8 mouse cellular contexts compared by ENCODE assay signal in the genomic region with DNA sequence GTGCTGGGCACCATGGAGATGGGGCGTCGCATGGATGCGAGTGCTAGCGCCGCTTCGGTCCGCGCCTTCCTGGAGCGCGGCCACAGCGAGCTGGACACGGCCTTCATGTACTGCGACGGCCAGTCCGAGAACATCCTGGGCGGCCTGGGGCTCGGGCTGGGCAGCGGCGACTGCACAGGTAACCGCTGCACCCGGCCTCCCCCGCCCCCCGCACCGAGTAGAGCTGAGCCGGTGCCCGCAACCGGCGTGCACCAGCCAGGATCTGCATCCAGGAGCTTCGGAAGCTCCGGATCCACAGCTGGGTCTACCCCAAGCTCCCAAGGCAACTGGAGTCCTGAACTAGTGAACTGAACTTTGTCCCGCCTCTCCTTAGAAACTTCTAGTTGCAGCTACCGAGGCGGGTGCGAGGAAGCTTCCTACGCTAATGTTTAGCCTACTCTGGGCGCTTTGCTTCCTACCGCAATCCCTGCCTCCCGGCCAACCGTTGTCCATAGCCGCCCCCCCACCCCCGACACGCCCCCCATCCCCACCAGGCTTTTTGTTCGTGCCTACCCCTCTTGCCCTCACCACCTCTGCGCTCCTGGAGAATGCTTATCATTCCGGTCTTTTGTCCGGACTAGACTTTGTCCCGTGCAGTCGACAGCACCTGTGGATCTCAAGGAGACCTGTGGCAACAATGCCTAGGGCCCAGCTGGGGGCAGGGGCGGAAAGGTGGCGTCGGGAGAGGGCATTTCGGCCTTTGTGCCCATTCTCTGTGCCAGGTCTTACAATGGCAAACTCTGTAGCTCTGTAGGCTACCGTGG. TPM values are rescaled to one million over a fixed set of nuclear protein-coding genes. Genes with fewer than 3 reads are reported as not detected.
A peak's percentile ranks its signal among the peaks of the same experiment; 100 is the strongest.
DNase-seq lines count a peak whose midpoint lies in the region; ATAC-seq and TF ChIP-seq lines count a peak whose summit lies in the region.

No protein-coding gene starts in this region.

- H3K9ac ChIP-seq in heart, embryonic 16.5 days (ENCODE audit: low read length) = peak overlapping the region; percentile 96
- H3K9ac ChIP-seq in forebrain, embryonic 14.5 days (ENCODE audit: low read length) = peak overlapping the region; percentile 87
- peak overlapping the region; percentile 79 for H3K9ac ChIP-seq in neural tube, embryonic 14.5 days (replicated peaks; ENCODE audit: low read depth, low read length)

- no peaks in the 10 kb centered on the region for H3K9me3 ChIP-seq in heart, embryonic 16.5 days (replicated peaks; ENCODE audit: control insufficient read depth, low read length)
- no peaks in the 10 kb centered on the region for H3K9me3 ChIP-seq in forebrain, embryonic 14.5 days (replicated peaks; ENCODE audit: control insufficient read depth, low read length)
- no peaks in the 10 kb centered on the region for H3K9me3 ChIP-seq in neural tube, embryonic 14.5 days (ENCODE audit: control insufficient read depth, low read length)

- H3K4me3 ChIP-seq in heart, embryonic 16.5 days (ENCODE audit: low read length) = peak overlapping the region; percentile 93
- peak overlapping the region; percentile 84 for H3K4me3 ChIP-seq in forebrain, embryonic 14.5 days (ENCODE audit: low read depth, low read length)
- H3K4me3 ChIP-seq in neural tube, embryonic 14.5 days (ENCODE audit: low read depth, low read length) = peak overlapping the region; percentile 88

- ATAC-seq in heart, embryonic 16.5 days (replicated peaks; ENCODE audit: extremely low read depth, insufficient read depth, low FRiP score) = peak; percentile 74
- ATAC-seq in Patski = peak; percentile 28
- ATAC-seq in forebrain, embryonic 14.5 days = peak; percentile 76; the same call in 1 of the 2 replicates
- peak; percentile 72 for ATAC-seq in neural tube, embryonic 14.5 days (ENCODE audit: low read depth)
- no peak for ATAC-seq in granulocyte monocyte progenitor cell, adult 5-6 weeks (replicated peaks; ENCODE audit: poor library complexity, severe bottlenecking)

- CTCF ChIA-PET in Patski (lab: Charles Lee) = interaction anchor here (0.9 to 1.9 kb wide), 8 partner anchors 11 to 225 kb away, joined by 3 to 8 read pairs (median 3); partner anchors contain the start of gene Capzb

- H3K36me3 ChIP-seq in heart, embryonic 16.5 days (ENCODE audit: control insufficient read depth, insufficient read depth) = peaks cover 9% of the 10 kb centered on the region
- H3K36me3 ChIP-seq in forebrain, embryonic 14.5 days (ENCODE audit: control insufficient read depth, insufficient read depth, low read length) = peaks cover 16% of the 10 kb centered on the region
- H3K36me3 ChIP-seq in neural tube, embryonic 14.5 days (ENCODE audit: control insufficient read depth, insufficient read depth, low read length) = peaks cover 9% of the 10 kb centered on the region; the same call in 1 of the 2 replicates

- peaks cover 17% of the 10 kb centered on the region for H3K4me1 ChIP-seq in heart, embryonic 16.5 days (ENCODE audit: control insufficient read depth, insufficient read depth, low read length)
- peaks cover 14% of the 10 kb centered on the region for H3K4me1 ChIP-seq in forebrain, embryonic 14.5 days (ENCODE audit: control insufficient read depth, insufficient read depth, low read length)
- peaks cover 15% of the 10 kb centered on the region for H3K4me1 ChIP-seq in neural tube, embryonic 14.5 days (ENCODE audit: control insufficient read depth, insufficient read depth, low read length)

- intact Hi-C loops in heart, postnatal 25 days (cut with DNase I) = loop anchor here (5.0 kb wide), 1 partner anchor 41 kb away; the partner anchor contains the start of genes Emc1, Mrto4 and Ubr4

- WGBS in heart, embryonic 16.5 days = 2% methylated on average over 53 of the region's 53 CpGs
- WGBS in forebrain, embryonic 14.5 days = under 1% methylated on average over 53 of the region's 53 CpGs
- under 1% methylated on average over 51 of the region's 53 CpGs for WGBS in neural tube, embryonic 14.5 days

- TF ChIP-seq CTCF in Patski (IDR thresholded peaks at IDR 0.05) = no peak

- peak overlapping the region; percentile 99 for H3K4me2 ChIP-seq in heart, embryonic 16.5 days (ENCODE audit: low read depth, low read length)
- H3K4me2 ChIP-seq in forebrain, embryonic 14.5 days (ENCODE audit: low read length) = peak overlapping the region; percentile 95
- H3K4me2 ChIP-seq in neural tube, embryonic 14.5 days (ENCODE audit: low read depth, low read length) = peak overlapping the region; percentile 97

- no peak for DNase-seq in heart, postnatal 25 days (ENCODE audit: low spot score)
- DNase-seq in Patski (ENCODE audit: low read depth, low spot score) = no peak
- peak; percentile 44 for DNase-seq in forebrain, embryonic 14.5 days (ENCODE audit: low spot score)
- peak; percentile 66 to 67 for DNase-seq in kidney, postnatal 36 days
- no peak for DNase-seq in layer of hippocampus, postnatal 25 days (ENCODE audit: extremely low spot score in 1 of 2, low spot score in 1 of 2)

- in situ Hi-C loops in Patski (cut with MboI; ENCODE audit: low pct_unique_long_range_greater_than_20kb) = no loop called here

- POLR2A ChIA-PET in Patski (lab: Charles Lee) = interaction anchor here (0.5 to 1.4 kb wide), 3 partner anchors 16 to 54 kb away, joined by 3 read pairs; no protein-coding TSS in a partner anchor

- H3K27me3 ChIP-seq in heart, embryonic 16.5 days (ENCODE audit: control insufficient read depth, insufficient read depth, low read length) = peaks cover 2% of the 10 kb centered on the region; the same call in 1 of the 2 replicates
- H3K27me3 ChIP-seq in Patski = no peaks in the 10 kb centered on the region
- H3K27me3 ChIP-seq in forebrain, embryonic 14.5 days (replicated peaks; ENCODE audit: control insufficient read depth, insufficient read depth, low read length) = no peaks in the 10 kb centered on the region
- no peaks in the 10 kb centered on the region for H3K27me3 ChIP-seq in neural tube, embryonic 14.5 days (ENCODE audit: control insufficient read depth, insufficient read depth, low read length)

- peak overlapping the region; percentile 73 for H3K27ac ChIP-seq in heart, embryonic 16.5 days (ENCODE audit: low read length)
- H3K27ac ChIP-seq in forebrain, embryonic 14.5 days (ENCODE audit: low read depth, low read length) = 0 out of 2 replicates have a peak overlapping the region, but pooled peaks have one; percentile 33
- peak overlapping the region; percentile 49 for H3K27ac ChIP-seq in neural tube, embryonic 14.5 days (ENCODE audit: low read depth, low read length)

RNA-seq across cellular contexts. Expression of gene Akr7a5, which starts 0.6 kb away (rescaled TPM):
- 72.1 and 74.5 TPM in 2 replicates for polyA plus RNA-seq in heart, embryonic 16.5 days (2015; fragmentation: Nextera tagmentation; extraction: Ambion mirVana)
- 10 to 100 TPM; 42.6 to 46.8 TPM for total RNA-seq in heart, postnatal 25 days (2021)
- 131 TPM for polyA plus RNA-seq in Patski (2021)
- 56.6 and 59.4 TPM in 2 replicates for polyA plus RNA-seq in forebrain, embryonic 14.5 days (2014; fragmentation: Nextera tagmentation; extraction: Ambion mirVana)
- polyA plus RNA-seq in neural tube, embryonic 14.5 days (2014; fragmentation: Nextera tagmentation; extraction: Ambion mirVana) = 52.8 and 55.5 TPM in 2 replicates
- 10 to 100 TPM; 30.5 to 37.9 TPM for total RNA-seq in layer of hippocampus, postnatal 25 days (2021)
- 16.6 and 25.0 TPM in 2 replicates for total RNA-seq in granulocyte monocyte progenitor cell, adult 5-6 weeks (2014; fragmentation: Nextera tagmentation)
- total RNA-seq in granulocyte monocyte progenitor cell, adult 5-6 weeks (2017) = 5.9 and 12.2 TPM in 2 replicates

RNA-seq across cellular contexts. Expression of gene Pqlc2, which starts 0.6 kb away (rescaled TPM):
- polyA plus RNA-seq in heart, embryonic 16.5 days (2015; fragmentation: Nextera tagmentation; extraction: Ambion mirVana) = 8.9 and 9.3 TPM in 2 replicates
- total RNA-seq in heart, postnatal 25 days (2021) = 1 to 10 TPM; 6.4 to 6.6 TPM
- 9.9 TPM for polyA plus RNA-seq in Patski (2021)
- 8.9 and 10.5 TPM in 2 replicates for polyA plus RNA-seq in forebrain, embryonic 14.5 days (2014; fragmentation: Nextera tagmentation; extraction: Ambion mirVana)
- 12.7 and 16.2 TPM in 2 replicates for polyA plus RNA-seq in neural tube, embryonic 14.5 days (2014; fragmentation: Nextera tagmentation; extraction: Ambion mirVana)
- total RNA-seq in layer of hippocampus, postnatal 25 days (2021) = 10 to 100 TPM; 11.6 to 12.3 TPM
- total RNA-seq in granulocyte monocyte progenitor cell, adult 5-6 weeks (2014; fragmentation: Nextera tagmentation) = 5.4 and 7.7 TPM in 2 replicates
- total RNA-seq in granulocyte monocyte progenitor cell, adult 5-6 weeks (2017) = 2.3 and 3.5 TPM in 2 replicates

RNA-seq across cellular contexts. Expression of gene Mrto4, which starts 41.3 kb away (rescaled TPM):
- polyA plus RNA-seq in heart, embryonic 16.5 days (2015; fragmentation: Nextera tagmentation; extraction: Ambion mirVana) = 68.7 and 72.9 TPM in 2 replicates
- 10 to 100 TPM; 30.1 to 30.5 TPM for total RNA-seq in heart, postnatal 25 days (2021)
- polyA plus RNA-seq in Patski (2021) = 19.6 TPM
- 101 and 110 TPM in 2 replicates for polyA plus RNA-seq in forebrain, embryonic 14.5 days (2014; fragmentation: Nextera tagmentation; extraction: Ambion mirVana)
- 73.2 and 77.4 TPM in 2 replicates for polyA plus RNA-seq in neural tube, embryonic 14.5 days (2014; fragmentation: Nextera tagmentation; extraction: Ambion mirVana)
- total RNA-seq in layer of hippocampus, postnatal 25 days (2021) = 10 to 100 TPM; 45.5 to 50.6 TPM
- total RNA-seq in granulocyte monocyte progenitor cell, adult 5-6 weeks (2014; fragmentation: Nextera tagmentation) = 143 and 158 TPM in 2 replicates
- 93.4 and 94.5 TPM in 2 replicates for total RNA-seq in granulocyte monocyte progenitor cell, adult 5-6 weeks (2017)

RNA-seq across cellular contexts. Expression of gene Emc1, which starts 41.3 kb away (rescaled TPM):
- polyA plus RNA-seq in heart, embryonic 16.5 days (2015; fragmentation: Nextera tagmentation; extraction: Ambion mirVana) = 38.2 and 38.7 TPM in 2 replicates
- 10 to 100 TPM; 42.0 to 45.1 TPM for total RNA-seq in heart, postnatal 25 days (2021)
- polyA plus RNA-seq in Patski (2021) = 16.3 TPM
- polyA plus RNA-seq in forebrain, embryonic 14.5 days (2014; fragmentation: Nextera tagmentation; extraction: Ambion mirVana) = 17.9 and 23.3 TPM in 2 replicates
- 42.4 and 44.8 TPM in 2 replicates for polyA plus RNA-seq in neural tube, embryonic 14.5 days (2014; fragmentation: Nextera tagmentation; extraction: Ambion mirVana)
- total RNA-seq in layer of hippocampus, postnatal 25 days (2021) = 10 to 100 TPM; 83.0 to 86.7 TPM
- 20.2 and 24.4 TPM in 2 replicates for total RNA-seq in granulocyte monocyte progenitor cell, adult 5-6 weeks (2014; fragmentation: Nextera tagmentation)
- total RNA-seq in granulocyte monocyte progenitor cell, adult 5-6 weeks (2017) = 34.4 and 39.2 TPM in 2 replicates

RNA-seq across cellular contexts. Expression of gene Ubr4, which starts 41.3 kb away (rescaled TPM):
- 58.0 and 62.2 TPM in 2 replicates for polyA plus RNA-seq in heart, embryonic 16.5 days (2015; fragmentation: Nextera tagmentation; extraction: Ambion mirVana)
- 10 to 100 TPM; 87.4 to 98.3 TPM for total RNA-seq in heart, postnatal 25 days (2021)
- 100 TPM for polyA plus RNA-seq in Patski (2021)
- polyA plus RNA-seq in forebrain, embryonic 14.5 days (2014; fragmentation: Nextera tagmentation; extraction: Ambion mirVana) = 51.3 and 71.4 TPM in 2 replicates
- 99.2 and 109 TPM in 2 replicates for polyA plus RNA-seq in neural tube, embryonic 14.5 days (2014; fragmentation: Nextera tagmentation; extraction: Ambion mirVana)
- 100 to 1,000 TPM; 132 to 174 TPM for total RNA-seq in layer of hippocampus, postnatal 25 days (2021)
- total RNA-seq in granulocyte monocyte progenitor cell, adult 5-6 weeks (2014; fragmentation: Nextera tagmentation) = 91.2 and 91.4 TPM in 2 replicates
- total RNA-seq in granulocyte monocyte progenitor cell, adult 5-6 weeks (2017) = 47.2 and 49.5 TPM in 2 replicates

Comparison
In these comparisons a context has a peak if more than half of its experiments do, and no peak if none do; other contexts are left out.
1. DNase-seq: peak in forebrain, embryonic 14.5 days (single experiment) and kidney, postnatal 36 days (2 of 2); none in heart, postnatal 25 days (single experiment), Patski (single experiment) and layer of hippocampus, postnatal 25 days (0 of 2).
2. Peak in every context shown above with its lines, with median percentiles within 50 percentile points of each other: H3K27ac ChIP-seq, H3K4me2 ChIP-seq, H3K4me3 ChIP-seq and H3K9ac ChIP-seq.